Mouse (Mus musculus) lung, adult 2 months (tissue): ENCODE measurements around the gene H2-Eb2.

Experiments used
- CTCF ChIP-seq: fragments of 200-500 bp; IDR thresholded peaks from 2 replicates; pipeline ENCODE4 v1.5.1; 2011; ENCODE audit warnings: mild to moderate bottlenecking, low read length, control low read depth; ENCODE audit not compliant: insufficient read depth
- POLR2A ChIP-seq: fragments of 200-500 bp; IDR thresholded peaks from 2 replicates; pipeline ENCODE4 v1.6.1; 2011; ENCODE audit warnings: low read depth, mild to moderate bottlenecking, control low read depth, low read length, borderline replicate concordance; ENCODE audit errors: extremely low read depth

- TF ChIP-seq CTCF (no peak), POLR2A (no peak)
Observed at GRCm38 (mm10) chr17:34381876-34382275, 56.4 kb downstream of the H2-Eb2 start.
